Mouse (Mus musculus) adrenal gland, adult 10 weeks (tissue): ENCODE results near the gene Nox1. TPM values are rescaled to one million over a fixed set of nuclear protein-coding genes. Genes with fewer than 3 reads are reported as not detected.

Source experiments
- polyA plus RNA-seq: library from polyadenylated mRNA; stranded (reverse); fragments of 350-450 nt; fragmentation: Illumina TruSeq; extraction: RNeasy Lipid Tissue Mini Kit (QIAGEN cat#74804); gene quantifications from one replicate; pipeline ENCODE4 v1.2.3, GENCODE M21; 2014; ENCODE audit warnings: low read depth, low replicate concordance

Nox1 gene
- polyA plus RNA-seq, result not detected

DNA sequence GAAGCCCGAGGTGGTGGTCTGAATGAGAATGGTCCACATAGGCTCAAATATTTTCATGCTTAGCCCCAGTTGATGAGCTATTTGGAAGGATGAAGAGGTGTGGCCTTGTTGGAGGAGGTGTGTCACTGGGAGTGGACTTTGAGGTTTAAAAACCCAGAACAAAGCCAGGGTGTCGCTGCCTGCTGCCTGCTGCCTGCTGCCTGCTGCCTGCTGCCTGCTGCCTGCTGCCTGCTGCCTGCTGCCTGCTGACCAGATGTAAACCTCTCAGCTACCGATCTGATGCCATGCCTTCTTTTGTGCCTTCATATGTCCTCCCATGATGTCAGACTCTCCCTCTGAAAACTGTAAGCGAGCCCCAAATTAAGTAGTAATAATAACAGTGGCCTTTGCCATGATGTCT, at the start of gene Nox1:
Gene Nox1, minus strand, starts transcription at position 101 of the 400 bp plus-strand sequence.

GRCm38 (mm10) chrX:134187201-134187600, 34.6 kb downstream of the Nox1 start, which contains the start of gene Arl13a:
TSS of gene Arl13a (plus strand) at chrX:134187501.

GRCm38 (mm10) chrX:134162043-134162720, 59.6 kb downstream of the Nox1 start, which contains the start of gene Xkrx:
TSS of gene Xkrx (minus strand) at chrX:134162076.

GRCm38 (mm10) chrX:134058987-134059712, 162.6 kb downstream of the Nox1 start, which contains the start of gene Cstf2:
TSS of gene Cstf2 (plus strand) at chrX:134059187.

Other genes with a start within 250 kb of the Nox1 start
- 18.4 TPM for gene Sytl4, start 240.1 kb downstream of the Nox1 start, polyA plus RNA-seq
- gene Cstf2, start 162.8 kb downstream of the Nox1 start, polyA plus RNA-seq, result 70.4 TPM
- gene Xkrx, start 59.9 kb downstream of the Nox1 start, polyA plus RNA-seq, result 0.52 TPM
- not detected for gene Arl13a, start 34.5 kb downstream of the Nox1 start, polyA plus RNA-seq
- 68.2 TPM for gene Trmt2b, start 55.0 kb upstream of the Nox1 start, polyA plus RNA-seq
- 1,214 TPM for gene Tmem35a, start 73.3 kb upstream of the Nox1 start, polyA plus RNA-seq
- gene Cenpi, start 86.1 kb upstream of the Nox1 start, polyA plus RNA-seq, result 6.3 TPM
- gene Drp2, start 182.6 kb upstream of the Nox1 start, polyA plus RNA-seq, result 0.41 TPM